Mouse (Mus musculus) liver, adult 2 months (tissue): ENCODE results near the gene Gm28038.

ENCODE experiments used
- CTCF ChIP-seq: fragments of 200-500 bp; IDR thresholded peaks from 2 replicates; pipeline ENCODE4 v1.5.1; 2011; ENCODE audit warnings: low read depth, low read length, control low read depth
- POLR2A ChIP-seq: fragments of 200-500 bp; IDR thresholded peaks from 2 replicates; pipeline ENCODE4 v1.6.1; 2011; ENCODE audit warnings: low read length, control low read depth; ENCODE audit not compliant: insufficient read depth; ENCODE audit errors: extremely low read depth

- TF ChIP-seq CTCF: no peak
- no peak for TF ChIP-seq POLR2A
Observed at GRCm38 (mm10) chr2:30255631-30256395, 25.0 kb upstream of the Gm28038 start.
